Mouse (Mus musculus) MN1 (cell line): ENCODE measurements around the gene Selenon.

ENCODE experiments used
- DNase-seq: peaks from one replicate; pipeline ENCODE4 v3.0.0-alpha.2; 2016; ENCODE audit warnings: low spot score

The Selenon gene

GRCm38 (mm10) chr4:134551494-134552316 is at the start of gene Selenon:
Selenon (minus strand) TSS chr4:134552166.
- peak; percentile 72 for DNase-seq

- no peak for DNase-seq
Measured at GRCm38 (mm10) chr4:134601404-134601803, 49.4 kb upstream of the Selenon start.

GRCm38 (mm10) chr4:134600777-134601176 is 48.8 kb upstream of the Selenon start:
- DNase-seq, result no peak

GRCm38 (mm10) chr4:134600060-134600459 is 48.1 kb upstream of the Selenon start:
- DNase-seq, result no peak

GRCm38 (mm10) chr4:134596816-134597692 is 45.1 kb upstream of the Selenon start:
- DNase-seq, result no peak

- DNase-seq, result no peak
Measured at GRCm38 (mm10) chr4:134594731-134595439, 42.9 kb upstream of the Selenon start.

- DNase-seq, result no peak
Measured at GRCm38 (mm10) chr4:134592442-134592841, 40.5 kb upstream of the Selenon start.

GRCm38 (mm10) chr4:134591506-134592061 is 39.6 kb upstream of the Selenon start:
- peak; percentile 79 for DNase-seq

- no peak for DNase-seq
Measured at GRCm38 (mm10) chr4:134590227-134590926, 38.4 kb upstream of the Selenon start.

GRCm38 (mm10) chr4:134589786-134590185 is 37.8 kb upstream of the Selenon start:
- no peak for DNase-seq

GRCm38 (mm10) chr4:134588951-134589350 is 37.0 kb upstream of the Selenon start:
- DNase-seq, result peak; percentile 81

- DNase-seq, result no peak
Measured at GRCm38 (mm10) chr4:134588287-134588686, 36.3 kb upstream of the Selenon start.

GRCm38 (mm10) chr4:134587636-134588197 is 35.8 kb upstream of the Selenon start:
- no peak for DNase-seq

- no peak for DNase-seq
Measured at GRCm38 (mm10) chr4:134586631-134587030, 34.7 kb upstream of the Selenon start.

- no peak for DNase-seq
Measured at GRCm38 (mm10) chr4:134586126-134586525, 34.2 kb upstream of the Selenon start.

GRCm38 (mm10) chr4:134583513-134583912 is 31.5 kb upstream of the Selenon start:
- DNase-seq, result no peak

GRCm38 (mm10) chr4:134581365-134581764 is 29.4 kb upstream of the Selenon start:
- DNase-seq, result no peak

GRCm38 (mm10) chr4:134580351-134581148 is 28.6 kb upstream of the Selenon start:
- no peak for DNase-seq

GRCm38 (mm10) chr4:134579620-134580019 is 27.7 kb upstream of the Selenon start:
- peak; percentile 48 for DNase-seq

GRCm38 (mm10) chr4:134579212-134579611 is 27.2 kb upstream of the Selenon start:
- DNase-seq, result peak; percentile 68
